Mouse (Mus musculus) embryo, embryonic 11.5 days (tissue): ENCODE results near the gene Llgl2.
A peak's percentile ranks its signal among the peaks of the same experiment; 100 is the strongest.
"Not testable (repeated sequence)": the region's sequence is repeated elsewhere in the genome, so short reads cannot be mapped to it uniquely, and the experiment has no call there.

Experiments used
- DNase-seq: peaks from one replicate; pipeline ENCODE4 v3.0.0-alpha.2; 2012; ENCODE audit warnings: low read depth, low spot score

The Llgl2 gene

GRCm38 (mm10) chr11:115833021-115833513, 9.2 kb downstream of the Llgl2 start:
- no peak for DNase-seq

GRCm38 (mm10) chr11:115834033-115834432, 10.2 kb downstream of the Llgl2 start:
- no peak for DNase-seq

GRCm38 (mm10) chr11:115836656-115837395, 13.0 kb downstream of the Llgl2 start:
- no peak for DNase-seq

GRCm38 (mm10) chr11:115837606-115838345, 13.9 kb downstream of the Llgl2 start:
- no peak for DNase-seq

DNA sequence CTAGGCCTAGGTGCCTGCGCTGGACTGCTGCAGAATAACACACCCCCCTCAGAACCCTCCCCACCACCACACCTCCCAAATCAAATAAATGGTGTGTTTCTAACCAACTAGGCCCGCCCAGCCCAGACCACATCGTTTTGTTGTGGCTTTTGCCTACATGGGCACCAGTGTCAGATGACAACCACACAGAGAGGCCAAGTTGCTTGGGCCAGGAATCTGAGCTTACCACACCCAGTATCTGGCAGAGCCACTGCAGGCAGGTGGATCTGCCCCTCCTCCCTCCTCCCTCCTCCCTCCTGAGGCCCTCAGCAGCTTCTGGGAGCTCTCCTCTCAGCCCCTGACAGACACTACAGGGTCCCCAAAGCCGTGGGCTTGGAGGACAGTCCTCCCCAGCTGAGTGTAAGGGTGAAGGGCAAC, 15.1 kb downstream of the Llgl2 start:
- no peak for DNase-seq

- DNase-seq, result no peak
These were observed 15.9 kb downstream of the Llgl2 start for GRCm38 (mm10) chr11:115839732-115840131.

- no peak for DNase-seq
These were observed 17.2 kb downstream of the Llgl2 start for GRCm38 (mm10) chr11:115841044-115841443.

- DNase-seq, result no peak
These were observed 18.2 kb downstream of the Llgl2 start for GRCm38 (mm10) chr11:115841961-115842550.

DNA sequence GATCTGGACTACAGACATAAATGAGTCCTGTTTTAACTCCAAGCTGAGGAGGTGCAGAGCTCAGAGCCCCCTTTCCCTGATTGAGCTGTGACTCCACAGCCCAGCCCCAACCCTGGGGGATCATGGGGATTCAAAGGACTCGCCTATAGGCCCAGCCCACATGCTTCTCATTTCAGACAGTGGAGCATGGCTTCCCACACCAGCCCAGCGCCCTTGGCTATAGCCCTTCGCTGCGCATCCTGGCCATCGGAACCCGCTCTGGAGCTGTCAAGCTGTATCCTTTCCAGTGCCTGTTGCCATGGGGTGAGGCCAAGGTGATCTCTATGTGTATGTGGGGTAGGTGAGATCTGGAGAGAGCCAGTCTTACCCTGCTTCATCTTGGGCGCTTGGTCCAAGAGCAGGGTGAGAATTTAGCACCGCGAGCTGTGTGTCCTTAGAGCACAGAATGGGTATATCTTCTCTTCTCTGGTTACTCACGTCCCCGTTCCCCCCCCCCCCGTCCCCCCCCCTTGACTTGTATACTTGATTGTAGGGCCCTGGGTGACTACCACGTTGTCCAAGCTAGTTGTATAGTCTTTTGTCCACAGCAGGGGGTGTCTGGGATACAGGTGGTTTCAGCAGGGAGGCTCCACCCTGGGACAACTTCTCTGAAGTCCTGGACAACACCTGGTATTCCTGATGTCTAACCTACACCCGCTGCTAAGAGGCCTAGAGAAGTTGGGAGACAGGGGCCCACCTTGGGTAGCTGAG, 19.5 kb downstream of the Llgl2 start:
- DNase-seq, result no peak

DNA sequence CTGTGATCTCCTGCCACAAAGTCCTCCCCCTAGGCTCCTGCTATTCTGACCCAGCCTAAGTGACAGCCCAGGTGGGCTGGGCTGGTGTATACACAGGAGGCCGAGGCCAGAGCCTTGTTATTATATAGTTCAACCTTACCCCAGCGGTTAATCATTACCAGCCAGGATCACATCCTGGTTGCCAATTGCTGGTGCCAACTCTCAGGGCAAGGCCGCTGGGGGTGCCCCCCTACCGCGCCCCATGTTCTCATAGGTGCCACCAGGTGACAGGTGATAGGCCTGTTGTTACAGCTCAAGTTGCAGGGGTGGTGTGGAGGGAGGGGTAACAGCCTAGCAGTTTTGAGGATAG, 20.0 kb downstream of the Llgl2 start:
- DNase-seq, result no peak

- DNase-seq, result no peak
These were observed 20.4 kb downstream of the Llgl2 start for GRCm38 (mm10) chr11:115844240-115844639.

- no peak for DNase-seq
These were observed 22.0 kb downstream of the Llgl2 start for GRCm38 (mm10) chr11:115845819-115846218.

- no peak for DNase-seq
These were observed 30.8 kb downstream of the Llgl2 start for GRCm38 (mm10) chr11:115854674-115855073.

- DNase-seq, result not testable (repeated sequence)
These were observed 33.3 kb downstream of the Llgl2 start for GRCm38 (mm10) chr11:115857146-115857545.

- DNase-seq, result no peak
These were observed 34.1 kb downstream of the Llgl2 start for GRCm38 (mm10) chr11:115857936-115858335.

- DNase-seq, result no peak
These were observed 34.5 kb downstream of the Llgl2 start, which contains the start of gene Myo15b for GRCm38 (mm10) chr11:115858354-115858753. Myo15b (plus strand) TSS chr11:115858406.

GRCm38 (mm10) chr11:115859143-115859945, 35.5 kb downstream of the Llgl2 start:
- peak; percentile 80 for DNase-seq

- DNase-seq, result no peak
These were observed 40.0 kb downstream of the Llgl2 start for GRCm38 (mm10) chr11:115863895-115864294.

- DNase-seq, result no peak
These were observed 45.5 kb downstream of the Llgl2 start for GRCm38 (mm10) chr11:115869393-115869792.

DNA sequence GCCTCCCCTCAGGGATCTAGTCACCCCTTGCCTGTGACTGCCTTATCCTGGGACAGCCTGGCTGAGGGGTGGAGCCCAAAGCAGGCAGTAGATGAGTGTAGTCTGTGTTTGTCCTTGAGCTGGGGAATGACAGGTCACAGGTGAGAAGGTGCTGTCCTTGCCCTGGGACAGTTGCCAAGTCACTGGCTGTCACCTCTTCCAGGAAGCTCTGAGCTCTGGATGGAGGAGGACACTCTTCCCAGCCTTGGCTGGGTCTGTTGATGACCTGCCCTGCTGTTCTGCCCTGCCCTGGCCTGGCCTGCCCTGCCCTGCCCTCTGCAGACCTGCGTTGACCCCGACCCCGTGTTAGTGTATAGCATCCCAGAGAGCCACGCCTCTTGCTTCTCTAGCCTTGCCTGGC, 48.6 kb downstream of the Llgl2 start:
- DNase-seq, result no peak

GRCm38 (mm10) chr11:115875935-115876334, 52.1 kb downstream of the Llgl2 start:
- no peak for DNase-seq
